Mouse (Mus musculus): ENCODE measurements around the gene Itsn1. TPM values are rescaled to one million over a fixed set of nuclear protein-coding genes. Genes with fewer than 3 reads are reported as not detected.

Itsn1 gene
- 8.2 TPM for polyA plus RNA-seq (2014; fragmentation: Illumina TruSeq; extraction: RNeasy Lipid Tissue Mini Kit (QIAGEN cat#74804); ENCODE audit: low replicate concordance)

GRCm38 (mm10) chr16:91729066-91729482 lies at the start of gene Itsn1:
Gene Itsn1, plus strand, starts transcription at chr16:91729281.

GRCm38 (mm10) chr16:91688619-91689334 lies 40.3 kb upstream of the Itsn1 start, which contains the start of gene Donson:
Gene Donson, minus strand, starts transcription at chr16:91688770.

GRCm38 (mm10) chr16:91728123-91729065 lies 687 bp upstream of the Itsn1 start, which contains the start of gene Cryzl1:
Gene Cryzl1, minus strand, starts transcription at chr16:91728975.

Other genes starting within 250 kb of the Itsn1 start
- 71.9 TPM for gene Ifnar1, start 244.0 kb upstream of the Itsn1 start, polyA plus RNA-seq (2014; fragmentation: Illumina TruSeq; extraction: RNeasy Lipid Tissue Mini Kit (QIAGEN cat#74804); ENCODE audit: low replicate concordance)
- 69.8 TPM for gene Ifngr2, start 182.2 kb upstream of the Itsn1 start, polyA plus RNA-seq (2014; fragmentation: Illumina TruSeq; extraction: RNeasy Lipid Tissue Mini Kit (QIAGEN cat#74804); ENCODE audit: low replicate concordance)
- 83.0 TPM for gene Tmem50b, start 131.5 kb upstream of the Itsn1 start, polyA plus RNA-seq (2014; fragmentation: Illumina TruSeq; extraction: RNeasy Lipid Tissue Mini Kit (QIAGEN cat#74804); ENCODE audit: low replicate concordance)
- 10.2 TPM for gene Dnajc28, start 110.3 kb upstream of the Itsn1 start, polyA plus RNA-seq (2014; fragmentation: Illumina TruSeq; extraction: RNeasy Lipid Tissue Mini Kit (QIAGEN cat#74804); ENCODE audit: low replicate concordance)
- 6.5 TPM for gene Gart, start 82.3 kb upstream of the Itsn1 start, polyA plus RNA-seq (2014; fragmentation: Illumina TruSeq; extraction: RNeasy Lipid Tissue Mini Kit (QIAGEN cat#74804); ENCODE audit: low replicate concordance)
- 537 TPM for gene Son, start 81.8 kb upstream of the Itsn1 start, polyA plus RNA-seq (2014; fragmentation: Illumina TruSeq; extraction: RNeasy Lipid Tissue Mini Kit (QIAGEN cat#74804); ENCODE audit: low replicate concordance)
- 18.8 TPM for gene Donson, start 40.5 kb upstream of the Itsn1 start, polyA plus RNA-seq (2014; fragmentation: Illumina TruSeq; extraction: RNeasy Lipid Tissue Mini Kit (QIAGEN cat#74804); ENCODE audit: low replicate concordance)
- gene Cryzl1, start 306 bp upstream of the Itsn1 start, polyA plus RNA-seq (2014; fragmentation: Illumina TruSeq; extraction: RNeasy Lipid Tissue Mini Kit (QIAGEN cat#74804); ENCODE audit: low replicate concordance): 102 TPM